Mouse (Mus musculus) hindbrain, embryonic 13.5 days (tissue): ENCODE measurements around the gene Rpgrip1. TPM values are rescaled to one million over a fixed set of nuclear protein-coding genes. Genes with fewer than 3 reads are reported as not detected.

Experiments
- ATAC-seq: fragments of 200-750 bp; cut with Nextera tagmentation; 2 replicates; pipeline ENCODE4 v1.8.0; 2017; ENCODE audit warnings: moderate TSS enrichment; ENCODE audit not compliant: low FRiP score
- H3K27ac ChIP-seq: fragments of 300-500 bp; sonication (generic); 2 replicates; pipeline ENCODE4 v1.5.1; 2015; ENCODE audit warnings: inconsistent platforms, mild to moderate bottlenecking, moderate library complexity
- H3K27me3 ChIP-seq: fragments of 300-500 bp; sonication (generic); 2 replicates; pipeline ENCODE4 v1.6.1; 2015; ENCODE audit warnings: mild to moderate bottlenecking, inconsistent platforms
- H3K36me3 ChIP-seq: fragments of 300-500 bp; sonication (generic); 2 replicates; pipeline ENCODE4 v1.6.1; 2015; ENCODE audit warnings: mild to moderate bottlenecking, inconsistent platforms
- H3K4me1 ChIP-seq: fragments of 300-500 bp; sonication (generic); replicated peaks from 2 replicates; pipeline ENCODE4 v1.6.1; 2015; ENCODE audit warnings: inconsistent platforms
- H3K4me2 ChIP-seq: fragments of 300-500 bp; sonication (generic); 2 replicates; pipeline ENCODE4 v1.6.1; 2015; ENCODE audit warnings: inconsistent platforms, mild to moderate bottlenecking, moderate library complexity
- H3K4me3 ChIP-seq: fragments of 300-500 bp; sonication (generic); 2 replicates; pipeline ENCODE4 v1.5.1; 2015; ENCODE audit warnings: mild to moderate bottlenecking, inconsistent platforms
- H3K9ac ChIP-seq: fragments of 300-500 bp; sonication (generic); 2 replicates; pipeline ENCODE4 v1.6.1; 2015; ENCODE audit warnings: mild to moderate bottlenecking, inconsistent platforms
- H3K9me3 ChIP-seq: fragments of 300-500 bp; sonication (generic); 2 replicates; pipeline ENCODE4 v1.6.1; 2016; ENCODE audit warnings: inconsistent platforms
- WGBS: fragments of 180-500 bp; shearing (Covaris S2); methylation state at CpG from one replicate; pipeline ENCODE4 v1.1.7; 2015; 5-methylcytosine and 5-hydroxymethylcytosine counted together
- polyA plus RNA-seq: library from polyadenylated mRNA; unstranded; fragments of >200 nt; fragmentation: Nextera tagmentation; extraction: Ambion mirVana; gene quantifications from 2 replicates; pipeline ENCODE4 v1.2.1, GENCODE M21; 2015

Rpgrip1 gene
- polyA plus RNA-seq, 1 experiment from 2014 or later, result 51.5 TPM

DNA sequence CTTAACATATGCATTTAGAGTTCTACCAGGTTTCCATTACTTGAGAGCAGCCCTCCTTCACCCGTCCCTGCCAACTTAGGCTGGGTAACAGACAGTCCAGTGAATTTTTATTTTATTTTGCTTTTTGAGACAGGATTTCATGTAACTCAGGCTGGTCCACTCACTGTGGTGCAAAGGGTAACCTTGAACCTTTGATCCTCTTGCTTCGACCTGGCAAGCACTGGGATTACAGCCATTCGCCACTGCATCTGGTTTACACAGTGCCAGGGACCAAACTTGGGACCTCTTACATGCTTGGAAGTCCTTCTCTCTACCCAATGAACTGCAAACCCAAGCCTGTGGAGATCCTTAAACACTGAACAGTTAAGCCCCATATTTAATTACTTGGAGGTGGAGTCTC, 14.1 kb downstream of the Rpgrip1 start:
- ATAC-seq, result no peak
- no peak overlapping the region for H3K4me2 ChIP-seq
- H3K27me3 ChIP-seq, result peaks cover 12% of the 10 kb centered on the region; the same call in 1 of the 2 replicates
- no peak overlapping the region for H3K4me3 ChIP-seq
- H3K9me3 ChIP-seq, result no peaks in the 10 kb centered on the region
- H3K9ac ChIP-seq, result no peak overlapping the region
- no peak overlapping the region for H3K27ac ChIP-seq
- WGBS, result 97% methylated on average over 3 of the region's 3 CpGs
- H3K4me1 ChIP-seq, result no peaks in the 10 kb centered on the region; the same call in 1 of the 2 replicates
- no peaks in the 10 kb centered on the region for H3K36me3 ChIP-seq

GRCm38 (mm10) chr14:52133584-52133983, 23.1 kb downstream of the Rpgrip1 start:
- no peak overlapping the region for H3K9ac ChIP-seq
- H3K4me1 ChIP-seq, result no peaks in the 10 kb centered on the region
- H3K27ac ChIP-seq, result no peak overlapping the region
- ATAC-seq, result no peak
- no peak overlapping the region for H3K4me3 ChIP-seq
- no peaks in the 10 kb centered on the region for H3K9me3 ChIP-seq
- H3K4me2 ChIP-seq, result no peak overlapping the region
- H3K36me3 ChIP-seq, result no peaks in the 10 kb centered on the region
- 89% methylated on average over 5 of the region's 5 CpGs for WGBS
- H3K27me3 ChIP-seq, result no peaks in the 10 kb centered on the region

DNA sequence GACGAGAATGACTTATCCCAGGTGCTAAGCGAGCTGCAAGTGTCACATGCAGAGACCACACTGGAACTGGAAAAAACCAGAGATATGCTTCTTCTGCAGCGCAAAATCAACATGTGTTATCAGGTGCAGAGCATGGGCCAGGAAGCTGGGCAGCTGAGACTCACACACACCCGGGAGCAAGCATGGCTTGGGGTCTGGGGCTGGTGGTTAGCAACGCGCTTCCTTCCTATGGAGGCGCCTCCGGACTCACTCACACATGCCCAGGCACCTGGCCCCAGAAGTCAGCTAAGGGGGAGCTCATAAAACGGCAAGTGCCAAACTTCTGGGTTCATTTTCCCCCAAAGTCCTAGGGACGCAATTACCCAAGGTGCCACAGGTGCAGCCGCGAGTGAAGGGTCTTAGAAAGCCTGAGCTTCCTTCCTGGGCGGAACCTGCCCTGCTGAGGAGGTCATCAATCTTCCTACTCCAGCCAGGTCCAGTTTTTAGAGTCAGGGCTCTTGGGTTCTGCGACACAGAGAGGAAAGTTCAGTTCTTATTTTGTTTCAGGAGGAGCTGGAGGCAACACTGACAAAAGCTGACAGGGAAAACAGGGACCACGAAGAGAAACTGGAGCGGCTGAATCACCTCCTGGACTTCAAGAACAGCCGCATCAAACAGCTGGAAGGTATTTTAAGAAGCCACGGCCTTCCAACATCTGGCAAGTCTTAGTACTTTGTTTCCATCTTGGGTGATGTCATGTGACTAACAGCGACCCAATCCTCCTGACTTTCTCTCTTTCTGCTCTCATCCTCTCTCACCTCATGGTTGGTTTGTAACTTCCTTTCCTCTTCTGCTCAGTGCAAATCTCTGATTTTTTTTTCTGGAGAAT, 30.3 kb downstream of the Rpgrip1 start:
- no peaks in the 10 kb centered on the region for H3K9me3 ChIP-seq
- 70% methylated on average over 19 of the region's 19 CpGs for WGBS
- H3K9ac ChIP-seq, result no peak overlapping the region
- H3K36me3 ChIP-seq, result no peaks in the 10 kb centered on the region
- ATAC-seq, result no peak
- no peak overlapping the region for H3K4me2 ChIP-seq
- no peak overlapping the region for H3K27ac ChIP-seq
- no peaks in the 10 kb centered on the region for H3K27me3 ChIP-seq
- H3K4me3 ChIP-seq, result no peak overlapping the region
- no peaks in the 10 kb centered on the region for H3K4me1 ChIP-seq

DNA sequence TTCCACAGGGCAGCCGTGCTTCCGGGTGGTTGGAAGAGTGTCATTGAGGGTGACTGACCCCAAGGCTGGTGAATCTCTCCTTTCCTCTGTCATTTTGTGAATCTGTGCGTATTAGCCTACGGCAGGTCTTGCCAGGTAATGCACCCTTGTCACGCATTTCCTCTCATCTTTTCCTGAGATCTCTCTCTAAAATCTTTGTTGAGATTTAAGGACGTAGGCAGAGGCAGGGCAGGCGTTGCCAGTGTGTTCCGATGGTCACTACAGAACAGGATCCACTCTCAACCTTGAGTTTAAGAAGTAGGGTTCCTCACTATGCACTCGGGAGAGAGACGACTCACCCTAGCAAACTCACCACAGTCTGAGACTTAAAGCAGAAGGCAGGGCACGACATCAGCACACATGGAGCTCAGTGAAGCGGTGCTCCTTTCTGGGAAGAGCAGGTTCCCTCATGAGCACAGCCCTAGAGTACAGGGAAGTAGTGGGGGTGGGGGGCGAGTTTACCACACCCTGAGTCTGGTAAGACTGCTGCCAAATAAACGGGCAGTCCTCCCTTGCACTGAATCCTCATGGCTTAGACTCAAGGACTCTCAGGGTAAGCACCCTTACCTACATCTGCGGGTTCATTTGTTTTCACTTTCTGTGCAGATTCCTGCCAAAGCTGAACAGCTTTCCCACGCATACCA, 31.1 kb downstream of the Rpgrip1 start:
- no peaks in the 10 kb centered on the region for H3K9me3 ChIP-seq
- no peak overlapping the region for H3K9ac ChIP-seq
- ATAC-seq, result no peak
- no peak overlapping the region for H3K27ac ChIP-seq
- no peak overlapping the region for H3K4me3 ChIP-seq
- no peaks in the 10 kb centered on the region for H3K4me1 ChIP-seq
- no peak overlapping the region for H3K4me2 ChIP-seq
- 80% methylated on average over 16 of the region's 16 CpGs for whole genome bisulfite sequencing
- no peaks in the 10 kb centered on the region for H3K27me3 ChIP-seq
- H3K36me3 ChIP-seq, result no peaks in the 10 kb centered on the region

- ATAC-seq, result no peak
- Histone ChIP-seq H3K27ac (no peak overlapping the region), H3K4me3 (no peak overlapping the region), H3K4me1 (no peaks in the 10 kb centered on the region), H3K27me3 (no peaks in the 10 kb centered on the region), H3K4me2 (no peak overlapping the region), H3K9me3 (no peaks in the 10 kb centered on the region), H3K36me3 (no peaks in the 10 kb centered on the region), H3K9ac (no peak overlapping the region)
- WGBS, result 86% methylated on average over 4 of the region's 4 CpGs
Observed at GRCm38 (mm10) chr14:52144165-52144564, 33.7 kb downstream of the Rpgrip1 start.

GRCm38 (mm10) chr14:52146540-52146939, 36.0 kb downstream of the Rpgrip1 start:
- no peaks in the 10 kb centered on the region for H3K4me1 ChIP-seq
- no peaks in the 10 kb centered on the region for H3K36me3 ChIP-seq
- H3K4me3 ChIP-seq, result no peak overlapping the region
- H3K4me2 ChIP-seq, result no peak overlapping the region
- WGBS, result 65% methylated on average over 4 of the region's 4 CpGs
- no peak for ATAC-seq
- H3K27me3 ChIP-seq, result no peaks in the 10 kb centered on the region
- H3K9ac ChIP-seq, result no peak overlapping the region
- no peak overlapping the region for H3K27ac ChIP-seq
- H3K9me3 ChIP-seq, result no peaks in the 10 kb centered on the region

- Histone ChIP-seq H3K4me1 (peaks cover 10% of the 10 kb centered on the region; the same call in 1 of the 2 replicates), H3K27ac (no peak overlapping the region), H3K9ac (no peak overlapping the region), H3K27me3 (no peaks in the 10 kb centered on the region), H3K9me3 (no peaks in the 10 kb centered on the region), H3K4me2 (no peak overlapping the region), H3K36me3 (no peaks in the 10 kb centered on the region), H3K4me3 (no peak overlapping the region)
- no peak for ATAC-seq
- 52% methylated on average over 4 of the region's 4 CpGs for WGBS
Observed at GRCm38 (mm10) chr14:52149888-52150287, 39.4 kb downstream of the Rpgrip1 start.

GRCm38 (mm10) chr14:52152179-52152578, 41.7 kb downstream of the Rpgrip1 start:
- H3K4me2 ChIP-seq, result no peak overlapping the region
- no peaks in the 10 kb centered on the region for H3K27me3 ChIP-seq
- H3K4me1 ChIP-seq, result peaks cover 10% of the 10 kb centered on the region; the same call in 1 of the 2 replicates
- no peak overlapping the region for H3K27ac ChIP-seq
- no peaks in the 10 kb centered on the region for H3K9me3 ChIP-seq
- H3K9ac ChIP-seq, result no peak overlapping the region
- no peak overlapping the region for H3K4me3 ChIP-seq
- H3K36me3 ChIP-seq, result no peaks in the 10 kb centered on the region
- ATAC-seq, result peak; percentile 29; the same call in 1 of the 2 replicates
- WGBS, result 36% methylated on average over 7 of the region's 7 CpGs

- peaks cover 1% of the 10 kb centered on the region for H3K36me3 ChIP-seq
- H3K27ac ChIP-seq, result no peak overlapping the region
- WGBS, result 37% methylated on average over 3 of the region's 3 CpGs
- no peak overlapping the region for H3K9ac ChIP-seq
- no peak overlapping the region for H3K4me3 ChIP-seq
- no peaks in the 10 kb centered on the region for H3K27me3 ChIP-seq
- H3K4me1 ChIP-seq, result peaks cover 10% of the 10 kb centered on the region; the same call in 1 of the 2 replicates
- H3K4me2 ChIP-seq, result no peak overlapping the region
- no peaks in the 10 kb centered on the region for H3K9me3 ChIP-seq
- ATAC-seq, result no peak
Observed at GRCm38 (mm10) chr14:52152613-52153012, 42.1 kb downstream of the Rpgrip1 start.

DNA sequence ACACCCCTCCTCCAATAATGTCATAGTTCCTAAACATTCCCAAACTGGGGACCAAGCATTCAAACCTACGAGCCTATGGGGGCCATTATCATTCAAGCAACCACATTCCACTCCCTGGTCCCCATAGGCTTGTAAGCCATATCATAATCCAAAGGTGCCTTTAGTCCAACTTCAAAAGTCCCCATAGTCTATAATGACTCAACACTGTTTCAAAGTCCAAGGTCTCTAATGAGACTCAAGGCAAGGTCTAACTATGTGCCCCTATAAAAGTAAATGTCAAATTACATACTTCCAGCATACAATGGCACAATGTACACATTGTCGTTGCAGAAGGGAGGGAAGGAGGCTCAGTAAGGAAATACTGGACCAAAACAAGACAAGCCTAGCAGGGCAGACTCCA, 44.5 kb downstream of the Rpgrip1 start:
- ATAC-seq, result no peak
- no peaks in the 10 kb centered on the region for H3K9me3 ChIP-seq
- H3K4me3 ChIP-seq, result no peak overlapping the region
- no peak overlapping the region for H3K27ac ChIP-seq
- no peak overlapping the region for H3K9ac ChIP-seq
- peaks cover 25% of the 10 kb centered on the region for H3K36me3 ChIP-seq
- H3K4me1 ChIP-seq, result peaks cover 10% of the 10 kb centered on the region; the same call in 1 of the 2 replicates
- H3K4me2 ChIP-seq, result no peak overlapping the region
- WGBS, result 93% methylated on average over 2 of the region's 2 CpGs
- no peaks in the 10 kb centered on the region for H3K27me3 ChIP-seq

GRCm38 (mm10) chr14:52160911-52161310, 50.4 kb downstream of the Rpgrip1 start:
- Histone ChIP-seq H3K36me3 (peaks cover 77% of the 10 kb centered on the region), H3K27ac (no peak overlapping the region)
- WGBS, result 98% methylated on average over 6 of the region's 6 CpGs

DNA sequence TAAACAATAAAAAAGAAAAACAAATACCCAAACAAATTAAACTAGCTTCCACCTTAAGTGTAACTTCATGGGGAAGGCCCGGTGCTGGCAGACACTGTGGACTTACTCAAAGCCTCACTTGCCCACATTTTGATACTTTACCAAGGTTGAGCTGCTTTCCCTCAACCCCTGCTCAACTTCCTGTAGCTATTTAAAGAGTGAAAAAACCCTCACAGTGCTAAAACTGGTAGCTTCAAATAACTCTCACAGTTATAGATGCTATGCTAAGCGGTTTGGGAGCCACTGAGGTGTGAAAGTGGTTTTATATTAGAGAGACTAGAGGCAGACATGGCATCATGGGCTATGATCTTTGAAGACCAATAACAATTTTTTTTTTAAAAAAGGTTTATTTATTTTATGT, 56.1 kb downstream of the Rpgrip1 start:
- H3K4me2 ChIP-seq, result no peak overlapping the region
- ATAC-seq, result no peak
- no peaks in the 10 kb centered on the region for H3K4me1 ChIP-seq
- no peaks in the 10 kb centered on the region for H3K27me3 ChIP-seq
- 94% methylated on average over 2 of the region's 2 CpGs for WGBS
- no peak overlapping the region for H3K9ac ChIP-seq
- H3K27ac ChIP-seq, result no peak overlapping the region
- no peak overlapping the region for H3K4me3 ChIP-seq
- peaks cover 70% of the 10 kb centered on the region for H3K36me3 ChIP-seq
- no peaks in the 10 kb centered on the region for H3K9me3 ChIP-seq

More at GRCm38 (mm10) chr14:52160911-52161310, 50.4 kb downstream of the Rpgrip1 start:
- no peak overlapping the region for H3K4me2 ChIP-seq
- H3K9ac ChIP-seq, result no peak overlapping the region
- H3K4me1 ChIP-seq, result no peaks in the 10 kb centered on the region
- ATAC-seq, result no peak
- H3K9me3 ChIP-seq, result no peaks in the 10 kb centered on the region
- H3K4me3 ChIP-seq, result no peak overlapping the region
- no peaks in the 10 kb centered on the region for H3K27me3 ChIP-seq
